Mouse (Mus musculus) MEL (cell line): ENCODE data around the gene Dph1. TPM values are rescaled to one million over a fixed set of nuclear protein-coding genes. Genes with fewer than 3 reads are reported as not detected.
A peak's percentile ranks its signal among the peaks of the same experiment; 100 is the strongest.

Experiments
- DNase-seq: peaks from one replicate; pipeline ENCODE4 v3.0.0; 2011; ENCODE audit warnings: low read depth, low spot score
- H3K27ac ChIP-seq: 2 replicates; pipeline ENCODE4 v1.5.1; 2012; ENCODE audit warnings: low read depth, mild to moderate bottlenecking, control low read depth, low read length, moderate library complexity; ENCODE audit not compliant: control insufficient read depth
- H3K27me3 ChIP-seq, 2 experiments: fragments of 150-350 bp in 1 of 2; sonication (generic) in 1 of 2; 2 replicates each; pipeline ENCODE4 v1.6.1; 2012; ENCODE audit warnings: low read length in 2 of 2, mild to moderate bottlenecking in 2 of 2, improper control_type of control experiment in 1 of 2, moderate library complexity in 1 of 2; ENCODE audit not compliant: insufficient read depth in 2 of 2, control insufficient read depth in 1 of 2
- H3K36me3 ChIP-seq, 2 experiments: 2 replicates each; pipeline ENCODE4 v1.6.1; 2012 to 2014; ENCODE audit warnings: low read length in 2 of 2, improper control_type of control experiment in 1 of 2, inconsistent platforms in 1 of 2, mild to moderate bottlenecking in 1 of 2; ENCODE audit not compliant: insufficient read depth in 2 of 2, control insufficient read depth in 1 of 2
- H3K4me1 ChIP-seq, 2 experiments: fragments of 150-350 bp in 1 of 2; sonication (generic) in 1 of 2; 2 replicates each; pipeline ENCODE4 v1.6.1; 2012; ENCODE audit warnings: low read length in 2 of 2, improper control_type of control experiment in 1 of 2, mild to moderate bottlenecking in 1 of 2; ENCODE audit not compliant: insufficient read depth in 2 of 2, control insufficient read depth in 1 of 2
- H3K4me3 ChIP-seq, 2 experiments: fragments of 150-350 bp in 1 of 2; sonication (generic) in 1 of 2; 2 replicates each; pipeline ENCODE4 v1.5.1; 2012; ENCODE audit warnings: low read depth in 2 of 2, low read length in 2 of 2, mild to moderate bottlenecking in 2 of 2, moderate library complexity in 2 of 2, control low read depth in 1 of 2, improper control_type of control experiment in 1 of 2; ENCODE audit not compliant: control insufficient read depth in 1 of 2, insufficient read depth in 1 of 2
- H3K79me2 ChIP-seq: 2 replicates; pipeline ENCODE4 v1.6.1; 2012; ENCODE audit warnings: mild to moderate bottlenecking, low read length, moderate library complexity; ENCODE audit not compliant: control insufficient read depth, poor library complexity, insufficient read depth
- H3K9ac ChIP-seq: 2 replicates; pipeline ENCODE4 v1.6.1; 2012; ENCODE audit warnings: low read depth, mild to moderate bottlenecking, control low read depth, low read length, moderate library complexity; ENCODE audit not compliant: control insufficient read depth, poor library complexity, severe bottlenecking
- H3K9me3 ChIP-seq: fragments of 150-350 bp; sonication (generic); replicated peaks from 2 replicates; pipeline ENCODE4 v1.6.1; 2012; ENCODE audit warnings: mild to moderate bottlenecking, low read length, improper control_type of control experiment, moderate library complexity; ENCODE audit not compliant: insufficient read depth
- CTCF ChIP-seq, 3 experiments: IDR thresholded peaks in 2 of 3; conservative IDR thresholded peaks in 1 of 3; 2 replicates each; pipeline ENCODE4 v1.5.1; 2011 to 2012; ENCODE audit warnings: low read length in 3 of 3, low read depth in 2 of 3, mild to moderate bottlenecking in 2 of 3, improper control_type of control experiment in 1 of 3, inconsistent platforms in 1 of 3, mixed read lengths in 1 of 3, moderate library complexity in 1 of 3; ENCODE audit not compliant: control insufficient read depth in 1 of 3, insufficient read depth in 1 of 3, poor library complexity in 1 of 3, severe bottlenecking in 1 of 3
- ELF1 ChIP-seq: IDR thresholded peaks from 2 replicates; pipeline ENCODE4 v1.6.1; 2014; ENCODE audit warnings: low read depth, mild to moderate bottlenecking, inconsistent platforms, low read length, improper control_type of control experiment, moderate library complexity
- EP300 ChIP-seq, 2 experiments: IDR thresholded peaks; 2 replicates each; pipeline ENCODE4 v1.6.1; 2011; ENCODE audit warnings: improper control_type of control experiment in 2 of 2, low read length in 2 of 2, low read depth in 1 of 2, mild to moderate bottlenecking in 1 of 2
- GATA1 ChIP-seq: IDR thresholded peaks from 2 replicates; pipeline ENCODE4 v1.6.1; 2011; ENCODE audit warnings: low read depth, low read length, improper control_type of control experiment
- KAT2A ChIP-seq: conservative IDR thresholded peaks from 2 replicates; pipeline ENCODE4 v1.6.1; 2012; ENCODE audit warnings: low read depth, low read length, improper control_type of control experiment, inconsistent platforms
- MAX ChIP-seq: IDR thresholded peaks from 2 replicates; pipeline ENCODE4 v1.6.1; 2011; ENCODE audit warnings: low read length, improper control_type of control experiment
- MAZ ChIP-seq: IDR thresholded peaks from 2 replicates; pipeline ENCODE4 v1.6.1; 2012; ENCODE audit warnings: low read depth, mild to moderate bottlenecking, inconsistent platforms, low read length, improper control_type of control experiment
- MEF2A ChIP-seq: IDR thresholded peaks from 2 replicates; pipeline ENCODE4 v1.6.1; 2014; ENCODE audit warnings: low read depth, mild to moderate bottlenecking, inconsistent platforms, low read length, improper control_type of control experiment; ENCODE audit not compliant: poor library complexity, insufficient replicate concordance, severe bottlenecking; ENCODE audit errors: extremely low read depth
- MYC ChIP-seq: IDR thresholded peaks from 2 replicates; pipeline ENCODE4 v1.6.1; 2011; ENCODE audit warnings: low read depth, mild to moderate bottlenecking, low read length, improper control_type of control experiment, moderate library complexity
- NRF1 ChIP-seq: IDR thresholded peaks from 2 replicates; pipeline ENCODE4 v1.6.1; 2014; ENCODE audit warnings: low read depth, mild to moderate bottlenecking, inconsistent platforms, low read length, improper control_type of control experiment, moderate library complexity; ENCODE audit not compliant: poor library complexity, insufficient read depth, severe bottlenecking
- RAD21 ChIP-seq: IDR thresholded peaks from 2 replicates; pipeline ENCODE4 v1.6.1; 2011; ENCODE audit warnings: mild to moderate bottlenecking, low read depth, low read length, improper control_type of control experiment
- RCOR1 ChIP-seq: IDR thresholded peaks from 2 replicates; pipeline ENCODE4 v1.6.1; 2012; ENCODE audit warnings: low read depth, mild to moderate bottlenecking, inconsistent platforms, low read length, improper control_type of control experiment
- SIN3A ChIP-seq: IDR thresholded peaks from 2 replicates; pipeline ENCODE4 v1.6.1; 2012; ENCODE audit warnings: low read length, improper control_type of control experiment, inconsistent platforms
- SMC3 ChIP-seq: IDR thresholded peaks from 2 replicates; pipeline ENCODE4 v1.6.1; 2011; ENCODE audit warnings: low read depth, low read length, improper control_type of control experiment
- TAL1 ChIP-seq: IDR thresholded peaks from 2 replicates; pipeline ENCODE4 v1.6.1; 2012; ENCODE audit warnings: mild to moderate bottlenecking, inconsistent platforms, low read length, moderate library complexity, mixed read lengths
- TBP ChIP-seq: IDR thresholded peaks from 2 replicates; pipeline ENCODE4 v1.8.0; 2011; ENCODE audit warnings: low read depth, low read length, improper control_type of control experiment
- TCF12 ChIP-seq: IDR thresholded peaks from 2 replicates; pipeline ENCODE4 v1.6.1; 2014; ENCODE audit warnings: low read depth, mild to moderate bottlenecking, inconsistent platforms, low read length, improper control_type of control experiment, moderate library complexity
- UBTF ChIP-seq: IDR thresholded peaks from 2 replicates; pipeline ENCODE4 v1.6.1; 2012; ENCODE audit warnings: low read depth, mild to moderate bottlenecking, inconsistent platforms, low read length, improper control_type of control experiment, moderate library complexity, borderline replicate concordance; ENCODE audit not compliant: insufficient read depth
- USF1 ChIP-seq: IDR thresholded peaks from 2 replicates; pipeline ENCODE4 v1.6.1; 2014; ENCODE audit warnings: low read depth, mild to moderate bottlenecking, inconsistent platforms, low read length, improper control_type of control experiment, moderate library complexity
- USF2 ChIP-seq, 2 experiments: IDR thresholded peaks; 2 replicates each; pipeline ENCODE4 v1.6.1; 2011 to 2012; ENCODE audit warnings: improper control_type of control experiment in 2 of 2, low read length in 2 of 2, borderline replicate concordance in 1 of 2, inconsistent platforms in 1 of 2, low read depth in 1 of 2, mild to moderate bottlenecking in 1 of 2; ENCODE audit not compliant: insufficient read depth in 1 of 2
- ZC3H11A ChIP-seq: IDR thresholded peaks from 2 replicates; pipeline ENCODE4 v1.6.1; 2012; ENCODE audit warnings: low read depth, mild to moderate bottlenecking, inconsistent platforms, low read length, improper control_type of control experiment
- polyA plus RNA-seq, 2 experiments: library from polyadenylated mRNA; stranded (reverse) in 1 of 2; unstranded in 1 of 2; fragments of >175 nt in 1 of 2; fragments of >200 nt in 1 of 2; gene quantifications; 2 replicates each; pipeline versions ENCODE4 v1.2.1 to v1.2.4; 2012; ENCODE audit warnings: low replicate concordance in 2 of 2, low read depth in 1 of 2; ENCODE audit not compliant: insufficient read length in 2 of 2, insufficient read depth in 1 of 2, missing spikeins in 1 of 2
- total RNA-seq: library from RNA; depleted of rRNA; stranded (reverse); fragments of 300-350 nt; gene quantifications from 2 replicates; pipeline ENCODE4 v1.2.3, GENCODE M21; 2012

The Dph1 gene
- total and polyA plus RNA-seq, 3 experiments: 58.4 to 59.5 TPM; not detected in 1

DNA sequence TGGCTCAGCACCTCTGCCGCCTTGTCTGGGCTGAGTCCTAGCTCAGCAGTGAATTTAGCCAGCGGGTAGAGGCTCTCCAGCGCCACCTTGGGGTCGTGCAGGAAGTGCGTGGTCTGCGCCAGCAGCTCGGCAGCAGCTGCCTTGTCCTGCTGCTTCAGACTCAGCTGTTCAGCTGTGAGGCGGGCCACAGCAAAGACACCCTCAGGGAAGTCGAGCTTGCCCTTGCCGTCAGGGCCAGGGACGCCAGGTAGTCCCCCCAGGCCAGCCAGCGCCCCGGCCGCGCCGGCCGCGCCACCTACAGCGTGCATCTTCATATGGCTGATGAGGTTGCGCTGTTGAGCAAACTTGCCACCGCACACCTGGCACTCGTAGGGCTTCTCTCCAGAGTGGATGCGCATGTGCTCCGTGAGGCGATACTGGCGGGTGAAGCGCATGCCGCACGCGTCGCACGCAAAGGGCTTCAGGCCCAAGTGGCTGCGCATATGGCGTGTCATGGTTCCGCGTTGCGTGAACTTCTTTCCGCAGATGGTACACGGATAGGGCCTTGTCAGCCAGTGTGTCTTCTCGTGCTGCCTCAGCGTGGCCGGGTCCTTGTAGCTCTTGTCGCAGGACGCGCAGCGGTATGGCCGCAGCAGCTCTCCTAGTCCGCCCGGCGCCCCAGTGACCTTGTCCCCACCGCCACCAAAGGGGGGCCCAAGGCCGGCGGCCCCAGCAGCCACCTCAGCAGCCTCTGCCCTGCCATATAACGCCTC is 25.4 kb downstream of the Dph1 start:
- TF ChIP-seq RAD21 (peak; percentile 45), USF1 (no peak), CTCF (IDR thresholded peaks at IDR 0.05 in 2 of 3, conservative IDR thresholded peaks at IDR 0.05 in 1 of 3; ENCODE audit: control insufficient read depth in 1 of 3, insufficient read depth in 1 of 3, low read depth in 2 of 3, low read length in 3 of 3, poor library complexity in 1 of 3, severe bottlenecking in 1 of 3) (peak; percentile 70 to 83 (median 81)), ELF1 (no peak), SMC3 (peak; percentile 57), MYC (no peak), TBP (no peak), TCF12 (no peak), MEF2A (no peak)
- DNase-seq: peak; percentile 68
- peaks cover 0 to 15% of the 10 kb centered on the region in 2 experiments; a peak in 2 of 4 replicates for H3K36me3 ChIP-seq
- no peak overlapping the region for H3K9ac ChIP-seq
- peaks cover 30% of the 10 kb centered on the region for H3K79me2 ChIP-seq
- H3K27ac ChIP-seq: peak overlapping the region; percentile 20
- no peak overlapping the region for H3K4me3 ChIP-seq
- H3K4me1 ChIP-seq: peaks cover 0 to 22% of the 10 kb centered on the region in 2 experiments; a peak in 2 of 4 replicates
- no peaks in the 10 kb centered on the region for H3K9me3 ChIP-seq
- no peaks in the 10 kb centered on the region for H3K27me3 ChIP-seq

GRCm38 (mm10) chr11:75164750-75165149 is 26.3 kb downstream of the Dph1 start:
- DNase-seq: peak; percentile 85
- Histone ChIP-seq H3K4me1 (peaks cover 0 to 22% of the 10 kb centered on the region in 2 experiments; a peak in 2 of 4 replicates), H3K27ac (peak overlapping the region; percentile 41), H3K27me3 (no peaks in the 10 kb centered on the region), H3K79me2 (peaks cover 30% of the 10 kb centered on the region), H3K4me3 (no peak overlapping the region), H3K36me3 (peaks cover 0 to 15% of the 10 kb centered on the region in 2 experiments; a peak in 2 of 4 replicates), H3K9me3 (no peaks in the 10 kb centered on the region), H3K9ac (no peak overlapping the region)
- TF ChIP-seq MAZ (peak; percentile 82; the same call in 1 of the 2 replicates), GATA1 (peak; percentile 59; the same call in 1 of the 2 replicates), TCF12 (0 out of 2 replicates have a peak, but pooled peaks have one; percentile 21), RCOR1 (0 out of 2 replicates have a peak, but pooled peaks have one; percentile 36), NRF1 (no peak), SMC3 (peak; percentile 56), EP300 (IDR thresholded peaks at IDR 0.05; ENCODE audit: low read depth in 1 of 2, low read length in 2 of 2) (peak in 1 of 2 experiments; percentile 72; a peak in 3 of 4 replicates), TAL1 (no peak), SIN3A (peak; percentile 43; the same call in 1 of the 2 replicates), USF2 (IDR thresholded peaks at IDR 0.05; ENCODE audit: borderline replicate concordance in 1 of 2, insufficient read depth in 1 of 2, low read depth in 1 of 2, low read length in 2 of 2) (no peak), UBTF (0 out of 2 replicates have a peak, but pooled peaks have one; percentile 8), CTCF (IDR thresholded peaks at IDR 0.05 in 2 of 3, conservative IDR thresholded peaks at IDR 0.05 in 1 of 3; ENCODE audit: control insufficient read depth in 1 of 3, insufficient read depth in 1 of 3, low read depth in 2 of 3, low read length in 3 of 3, poor library complexity in 1 of 3, severe bottlenecking in 1 of 3) (peak; percentile 41 to 47 (median 43)), ZC3H11A (no peak), MAX (0 out of 2 replicates have a peak, but pooled peaks have one; percentile 24), KAT2A (no peak)
